Mouse (Mus musculus): ENCODE results near the gene Otud3.
"Not testable (repeated sequence)": the region's sequence is repeated elsewhere in the genome, so short reads cannot be mapped to it uniquely, and the experiment has no call there.

Gene Otud3

GRCm38 (mm10) chr4:138913797-138914196 is at the start of gene Otud3:
Gene Otud3 (minus strand): TSS chr4:138913945.
- DNase-seq: peak; percentile 98

- DNase-seq: no peak
Observed at GRCm38 (mm10) chr4:138962719-138963118, 49.0 kb upstream of the Otud3 start.

GRCm38 (mm10) chr4:138959926-138960325 is 46.2 kb upstream of the Otud3 start:
- DNase-seq: no peak

- peak; percentile 44 to 53 for DNase-seq
Observed at GRCm38 (mm10) chr4:138959120-138959519, 45.4 kb upstream of the Otud3 start.

GRCm38 (mm10) chr4:138958612-138959011 is 44.9 kb upstream of the Otud3 start:
- DNase-seq: peak in 1 of 2 experiments; percentile 26

GRCm38 (mm10) chr4:138948257-138948656 is 34.5 kb upstream of the Otud3 start:
- DNase-seq: no peak

- peak in 1 of 2 experiments; percentile 71 for DNase-seq
Observed at GRCm38 (mm10) chr4:138943730-138944129, 30.0 kb upstream of the Otud3 start.

GRCm38 (mm10) chr4:138941966-138942365 is 28.2 kb upstream of the Otud3 start:
- no peak for DNase-seq

GRCm38 (mm10) chr4:138941401-138941800 is 27.7 kb upstream of the Otud3 start:
- peak; percentile 33 to 35 for DNase-seq

GRCm38 (mm10) chr4:138939481-138939880 is 25.7 kb upstream of the Otud3 start:
- no peak for DNase-seq

GRCm38 (mm10) chr4:138938495-138939269 is 24.9 kb upstream of the Otud3 start:
- no peak for DNase-seq

- DNase-seq: peak; percentile 37 to 48
Observed at GRCm38 (mm10) chr4:138934456-138935145, 20.9 kb upstream of the Otud3 start.

- no peak for DNase-seq
Observed at GRCm38 (mm10) chr4:138933862-138934261, 20.1 kb upstream of the Otud3 start.

- no peak for DNase-seq
Observed at GRCm38 (mm10) chr4:138925561-138925960, 11.8 kb upstream of the Otud3 start.

- peak; percentile 98 to 99 for DNase-seq
Observed at GRCm38 (mm10) chr4:138922131-138922459, 8.3 kb upstream of the Otud3 start.

- no peak for DNase-seq
Observed at GRCm38 (mm10) chr4:138921254-138922130, 7.7 kb upstream of the Otud3 start.

- no peak for DNase-seq
Observed at GRCm38 (mm10) chr4:138917282-138917681, 3.5 kb upstream of the Otud3 start.

GRCm38 (mm10) chr4:138913141-138913787 is 481 bp downstream of the Otud3 start:
- DNase-seq: peak in 1 of 2 experiments; percentile 59

- no peak for DNase-seq
Observed at GRCm38 (mm10) chr4:138905624-138906337, 8.0 kb downstream of the Otud3 start.

GRCm38 (mm10) chr4:138899361-138899760 is 14.4 kb downstream of the Otud3 start:
- DNase-seq: no peak

GRCm38 (mm10) chr4:138893789-138894188 is 20.0 kb downstream of the Otud3 start:
- not testable (repeated sequence) for DNase-seq

- DNase-seq: no peak
Observed at GRCm38 (mm10) chr4:138892655-138893054, 21.1 kb downstream of the Otud3 start.
